Mouse (Mus musculus) liver, adult 2 months (tissue): ENCODE measurements around the gene Prox2.

Experiments used
- CTCF ChIP-seq: fragments of 200-500 bp; IDR thresholded peaks from 2 replicates; pipeline ENCODE4 v1.5.1; 2011; ENCODE audit warnings: low read depth, low read length, control low read depth
- POLR2A ChIP-seq: fragments of 200-500 bp; IDR thresholded peaks from 2 replicates; pipeline ENCODE4 v1.6.1; 2011; ENCODE audit warnings: low read length, control low read depth; ENCODE audit not compliant: insufficient read depth; ENCODE audit errors: extremely low read depth

DNA sequence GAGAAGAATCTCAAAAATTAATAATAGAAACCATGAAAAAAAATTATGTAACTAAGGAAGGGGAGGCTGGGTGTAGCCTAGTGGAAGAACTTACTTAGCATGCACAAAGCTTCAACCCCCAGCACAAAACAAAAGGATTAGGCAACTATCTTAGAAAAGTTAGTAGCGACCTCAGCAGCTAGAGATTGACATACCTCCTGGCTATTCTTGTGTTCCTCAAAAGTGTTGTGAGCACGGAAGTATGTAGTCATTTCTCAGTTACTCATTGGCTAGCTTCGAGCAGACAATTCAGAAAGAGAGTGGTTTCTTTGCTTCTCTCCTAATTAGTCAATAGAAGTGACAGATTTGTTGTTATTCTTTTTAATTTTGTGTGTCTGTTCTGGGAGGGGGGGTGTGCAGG is 1.9 kb downstream of the Prox2 start:
- TF ChIP-seq CTCF (no peak), POLR2A (no peak)
